ENCODE assay signal across 22 mouse cellular contexts in the genomic region with DNA sequence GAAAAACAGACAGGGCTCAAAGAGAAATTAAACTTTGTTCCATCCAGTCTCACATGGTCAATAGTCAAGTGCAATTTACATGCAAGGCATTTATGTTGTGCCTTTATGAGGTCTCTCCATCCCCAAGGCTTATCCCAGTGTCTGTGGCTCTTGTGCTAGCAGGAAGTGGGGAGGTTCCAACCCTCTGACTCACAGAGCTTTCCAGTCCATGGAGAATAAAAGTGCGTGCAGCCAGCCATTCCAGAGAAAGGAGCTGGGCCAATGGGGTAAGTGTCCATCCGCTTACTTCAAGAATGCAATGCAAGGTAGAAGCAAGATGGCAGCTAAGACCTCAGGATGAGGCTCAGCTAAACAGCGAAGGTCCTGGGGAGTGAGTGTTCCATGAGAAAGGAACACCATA. TPM values are rescaled to one million over a fixed set of nuclear protein-coding genes. Genes with fewer than 3 reads are reported as not detected.
"Had no signal": no experiment of that assay in that cellular context is flagged by ENCODE, and none has a peak within 500 bp of the region (broad histone marks: within the 10 kb centered on the region; RNA-seq: fewer than 3 reads in every experiment).

No protein-coding gene starts in this region.

- H3K4me1 ChIP-seq: liver, embryonic 15.5 days had no signal

- H3K4me2 ChIP-seq: liver, embryonic 15.5 days; lung, embryonic 15.5 days; midbrain, embryonic 11.5 days; midbrain, embryonic 13.5 days; midbrain, embryonic 15.5 days; neural tube, embryonic 13.5 days had no signal

- H3K36me3 ChIP-seq: liver, embryonic 15.5 days; lung, embryonic 15.5 days; midbrain, embryonic 13.5 days; midbrain, embryonic 15.5 days; neural tube, embryonic 13.5 days had no signal

- H3K27ac ChIP-seq: liver, embryonic 15.5 days; lung, embryonic 15.5 days; macrophage; midbrain, embryonic 13.5 days; midbrain, embryonic 15.5 days; neural tube, embryonic 13.5 days had no signal

- H3K27me3 ChIP-seq: lung, embryonic 15.5 days; midbrain, embryonic 15.5 days had no signal

- ATAC-seq: liver, postnatal 0 days; lung, postnatal 0 days; midbrain, embryonic 13.5 days; midbrain, embryonic 15.5 days had no signal

- H3K9me3 ChIP-seq: liver, embryonic 15.5 days; lung, embryonic 15.5 days; midbrain, embryonic 13.5 days; midbrain, embryonic 15.5 days; neural tube, embryonic 13.5 days had no signal

- DNase-seq: liver, postnatal 0 days; lung, adult 2 months; lung, postnatal 14 days; lung, postnatal 36 days; right cerebral cortex, postnatal 25 days; right cerebral cortex, postnatal 4 days; spleen, adult 18-20 months; thymus, adult 18-20 months; thymus, postnatal 14 days; thymus, postnatal 36 days had no signal

- H3K4me3 ChIP-seq: liver, embryonic 15.5 days; lung, embryonic 15.5 days; megakaryocyte, embryonic 14.5 days; midbrain, embryonic 13.5 days; midbrain, embryonic 15.5 days; neural tube, embryonic 13.5 days had no signal

- H3K9ac ChIP-seq: liver, embryonic 15.5 days; liver, postnatal 0 days; lung, embryonic 15.5 days; midbrain, embryonic 13.5 days; midbrain, embryonic 15.5 days; neural tube, embryonic 13.5 days had no signal

RNA-seq across cellular contexts. Expression of a gene that starts 43.3 kb away (rescaled TPM):
- total RNA-seq: megakaryocyte progenitor cell, adult 5-6 weeks; monocyte, adult 5-6 weeks; neutrophil, adult 5-6 weeks had no signal
- polyA plus RNA-seq: macrophage had no signal
